Mouse (Mus musculus) frontal cortex, postnatal 25 days (tissue): ENCODE data around the gene Afap1l2.

Experiments used
- DNase-seq, 2 experiments: peaks; one replicate each; pipeline ENCODE4 v3.0.0; 2022; ENCODE audit warnings: low spot score in 2 of 2

The Afap1l2 gene

GRCm38 (mm10) chr19:56976515-56976914, 31.5 kb downstream of the Afap1l2 start:
- DNase-seq: no peak

- no peak for DNase-seq
Measured at GRCm38 (mm10) chr19:56975502-56975901, 32.5 kb downstream of the Afap1l2 start.

- no peak for DNase-seq
Measured at GRCm38 (mm10) chr19:56974159-56974558, 33.9 kb downstream of the Afap1l2 start.

GRCm38 (mm10) chr19:56972768-56973167, 35.3 kb downstream of the Afap1l2 start:
- no peak for DNase-seq

- no peak for DNase-seq
Measured at GRCm38 (mm10) chr19:56971347-56971746, 36.7 kb downstream of the Afap1l2 start.

- no peak for DNase-seq
Measured at GRCm38 (mm10) chr19:56963876-56964275, 44.2 kb downstream of the Afap1l2 start.

GRCm38 (mm10) chr19:56959601-56960000, 48.4 kb downstream of the Afap1l2 start:
- DNase-seq: no peak

GRCm38 (mm10) chr19:56959057-56959456, 49.0 kb downstream of the Afap1l2 start:
- no peak for DNase-seq

- no peak for DNase-seq
Measured at GRCm38 (mm10) chr19:56958582-56959021, 49.4 kb downstream of the Afap1l2 start.

GRCm38 (mm10) chr19:56958011-56958410, 50.0 kb downstream of the Afap1l2 start:
- no peak for DNase-seq

GRCm38 (mm10) chr19:56955568-56956513, 52.2 kb downstream of the Afap1l2 start:
- DNase-seq: no peak

- no peak for DNase-seq
Measured at GRCm38 (mm10) chr19:56954857-56955256, 53.2 kb downstream of the Afap1l2 start.

GRCm38 (mm10) chr19:56953856-56954255, 54.2 kb downstream of the Afap1l2 start:
- no peak for DNase-seq

GRCm38 (mm10) chr19:56950818-56951217, 57.2 kb downstream of the Afap1l2 start:
- DNase-seq: no peak

GRCm38 (mm10) chr19:56949868-56950267, 58.2 kb downstream of the Afap1l2 start:
- no peak for DNase-seq

GRCm38 (mm10) chr19:56947971-56948610, 59.9 kb downstream of the Afap1l2 start:
- DNase-seq: no peak

- DNase-seq: no peak
Measured at GRCm38 (mm10) chr19:56946727-56947126, 61.3 kb downstream of the Afap1l2 start.

GRCm38 (mm10) chr19:56946277-56946676, 61.8 kb downstream of the Afap1l2 start:
- no peak for DNase-seq

GRCm38 (mm10) chr19:56945621-56946020, 62.4 kb downstream of the Afap1l2 start:
- DNase-seq: no peak

GRCm38 (mm10) chr19:56944826-56945225, 63.2 kb downstream of the Afap1l2 start:
- DNase-seq: no peak

- no peak for DNase-seq
Measured at GRCm38 (mm10) chr19:56944211-56944610, 63.8 kb downstream of the Afap1l2 start.

- DNase-seq: no peak
Measured at GRCm38 (mm10) chr19:56942216-56942615, 65.8 kb downstream of the Afap1l2 start.

GRCm38 (mm10) chr19:56940507-56940906, 67.5 kb downstream of the Afap1l2 start:
- DNase-seq: no peak
